Mouse (Mus musculus) heart, embryonic 13.5 days (tissue): ENCODE measurements around the gene Adamts2. TPM values are rescaled to one million over a fixed set of nuclear protein-coding genes. Genes with fewer than 3 reads are reported as not detected.

Experiments
- ATAC-seq: fragments of 200-750 bp; cut with Nextera tagmentation; 2 replicates; pipeline ENCODE4 v1.8.0; 2017; ENCODE audit warnings: moderate TSS enrichment; ENCODE audit not compliant: insufficient number of reproducible peaks, low FRiP score, low TSS enrichment; ENCODE audit errors: extremely low read depth
- H3K27ac ChIP-seq: fragments of 300-500 bp; sonication (generic); replicated peaks from 2 replicates; pipeline ENCODE4 v1.5.1; 2015; ENCODE audit warnings: moderate library complexity, mild to moderate bottlenecking, inconsistent platforms
- H3K27me3 ChIP-seq: fragments of 300-500 bp; sonication (generic); replicated peaks from 2 replicates; pipeline ENCODE4 v1.6.1; 2015; ENCODE audit warnings: mild to moderate bottlenecking, inconsistent platforms
- H3K36me3 ChIP-seq: fragments of 300-500 bp; sonication (generic); 2 replicates; pipeline ENCODE4 v1.6.1; 2015; ENCODE audit warnings: mild to moderate bottlenecking, inconsistent platforms
- H3K4me1 ChIP-seq: fragments of 300-500 bp; sonication (generic); 2 replicates; pipeline ENCODE4 v1.6.1; 2015; ENCODE audit warnings: inconsistent platforms
- H3K4me2 ChIP-seq: fragments of 300-500 bp; sonication (generic); 2 replicates; pipeline ENCODE4 v1.6.1; 2015; ENCODE audit warnings: inconsistent platforms, mild to moderate bottlenecking, moderate library complexity
- H3K4me3 ChIP-seq: fragments of 300-500 bp; sonication (generic); 2 replicates; pipeline ENCODE4 v1.5.1; 2015; ENCODE audit warnings: moderate library complexity, mild to moderate bottlenecking, inconsistent platforms
- H3K9ac ChIP-seq: fragments of 300-500 bp; sonication (generic); 2 replicates; pipeline ENCODE4 v1.6.1; 2015; ENCODE audit warnings: inconsistent platforms, mild to moderate bottlenecking, moderate library complexity
- H3K9me3 ChIP-seq: fragments of 300-500 bp; sonication (generic); 2 replicates; pipeline ENCODE4 v1.6.1; 2016; ENCODE audit warnings: inconsistent platforms
- WGBS: fragments of 180-500 bp; shearing (Covaris S2); methylation state at CpG from one replicate; pipeline ENCODE4 v1.1.7; 2015; ENCODE audit warnings: mixed read lengths; 5-methylcytosine and 5-hydroxymethylcytosine counted together
- polyA plus RNA-seq: library from polyadenylated mRNA; unstranded; fragments of >200 nt; fragmentation: Nextera tagmentation; extraction: Ambion mirVana; gene quantifications from 2 replicates; pipeline ENCODE4 v1.2.1, GENCODE M21; 2015

The Adamts2 gene
- polyA plus RNA-seq, 1 experiment from 2014 or later, result 7.0 TPM

GRCm38 (mm10) chr11:50624239-50624638, 22.4 kb downstream of the Adamts2 start:
- no peaks in the 10 kb centered on the region; the same call in 1 of the 2 replicates for H3K27me3 ChIP-seq
- H3K4me1 ChIP-seq, result peaks cover 36% of the 10 kb centered on the region
- H3K4me2 ChIP-seq, result no peak overlapping the region
- H3K4me3 ChIP-seq, result no peak overlapping the region
- H3K9me3 ChIP-seq, result no peaks in the 10 kb centered on the region
- H3K27ac ChIP-seq, result no peak overlapping the region
- WGBS, result 45% methylated on average over 2 of the region's 2 CpGs
- H3K9ac ChIP-seq, result no peak overlapping the region
- H3K36me3 ChIP-seq, result no peaks in the 10 kb centered on the region
- peak; percentile 55; the same call in 1 of the 2 replicates for ATAC-seq

DNA sequence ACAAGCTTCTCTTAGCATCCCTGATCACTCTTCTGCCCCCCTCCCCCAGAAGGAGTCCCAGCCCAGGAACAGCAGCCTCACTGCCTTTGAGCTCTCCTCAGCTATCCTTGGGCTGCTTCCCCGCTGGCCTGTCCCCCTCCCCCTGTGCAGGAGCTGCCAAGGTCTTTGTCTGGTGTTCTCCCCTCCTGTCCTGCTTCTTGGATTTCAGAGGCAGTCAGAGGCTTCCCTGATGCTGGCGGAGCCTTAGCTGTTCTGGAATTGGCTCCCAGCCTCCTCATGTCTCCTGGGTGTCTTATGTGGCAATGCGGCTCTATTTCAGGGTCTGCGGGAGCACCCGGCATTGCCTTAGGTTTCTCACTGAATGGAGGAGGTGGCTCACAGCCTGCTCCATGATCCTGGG, 22.8 kb downstream of the Adamts2 start:
- ATAC-seq, result no peak
- no peak overlapping the region for H3K4me3 ChIP-seq
- no peaks in the 10 kb centered on the region for H3K9me3 ChIP-seq
- H3K27ac ChIP-seq, result no peak overlapping the region; the same call in 1 of the 2 replicates
- no peak overlapping the region for H3K9ac ChIP-seq
- peaks cover 36% of the 10 kb centered on the region for H3K4me1 ChIP-seq
- no peaks in the 10 kb centered on the region; the same call in 1 of the 2 replicates for H3K27me3 ChIP-seq
- H3K4me2 ChIP-seq, result no peak overlapping the region
- no peaks in the 10 kb centered on the region for H3K36me3 ChIP-seq
- 58% methylated on average over 5 of the region's 5 CpGs for WGBS

GRCm38 (mm10) chr11:50628915-50629314, 27.0 kb downstream of the Adamts2 start:
- Histone ChIP-seq H3K9ac (no peak overlapping the region), H3K27ac (no peak overlapping the region), H3K4me2 (no peak overlapping the region), H3K9me3 (no peaks in the 10 kb centered on the region), H3K4me1 (peaks cover 30% of the 10 kb centered on the region), H3K27me3 (no peaks in the 10 kb centered on the region; the same call in 1 of the 2 replicates), H3K4me3 (no peak overlapping the region), H3K36me3 (no peaks in the 10 kb centered on the region)
- ATAC-seq, result no peak
- WGBS, result 61% methylated on average over 3 of the region's 3 CpGs

DNA sequence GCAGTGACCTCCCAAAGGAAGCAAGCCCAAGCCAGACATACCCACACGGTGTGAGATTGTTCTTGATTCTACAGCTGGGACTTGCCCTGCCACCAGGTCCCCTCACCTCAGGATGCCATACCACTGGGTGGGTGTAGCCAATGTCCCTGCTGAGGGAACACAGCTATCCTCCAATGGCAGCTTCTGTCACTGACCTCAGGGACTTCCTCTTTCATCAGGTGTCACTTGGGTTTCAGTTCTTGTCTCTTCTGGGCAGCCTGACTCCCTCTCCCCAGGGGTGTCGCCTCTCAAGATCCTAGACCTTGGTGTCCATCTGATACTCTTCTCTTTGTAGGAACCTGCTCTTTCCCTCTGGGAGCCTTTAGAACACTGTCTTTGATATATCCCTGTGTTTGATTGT, 28.6 kb downstream of the Adamts2 start:
- Histone ChIP-seq H3K4me1 (peaks cover 29% of the 10 kb centered on the region), H3K27me3 (no peaks in the 10 kb centered on the region; the same call in 1 of the 2 replicates), H3K4me2 (no peak overlapping the region), H3K27ac (no peak overlapping the region), H3K9me3 (no peaks in the 10 kb centered on the region), H3K9ac (no peak overlapping the region), H3K36me3 (no peaks in the 10 kb centered on the region), H3K4me3 (no peak overlapping the region)
- no peak for ATAC-seq
- WGBS, result 72% methylated on average over 2 of the region's 2 CpGs

GRCm38 (mm10) chr11:50632270-50632669, 30.4 kb downstream of the Adamts2 start:
- H3K36me3 ChIP-seq, result no peaks in the 10 kb centered on the region
- WGBS, result 16% methylated on average over 4 of the region's 4 CpGs
- H3K4me1 ChIP-seq, result peaks cover 39% of the 10 kb centered on the region
- ATAC-seq, result peak; percentile 42; the same call in 1 of the 2 replicates
- no peaks in the 10 kb centered on the region for H3K9me3 ChIP-seq
- no peaks in the 10 kb centered on the region; the same call in 1 of the 2 replicates for H3K27me3 ChIP-seq
- H3K9ac ChIP-seq, result no peak overlapping the region
- peak overlapping the region; percentile 73 for H3K27ac ChIP-seq
- no peak overlapping the region for H3K4me3 ChIP-seq
- no peak overlapping the region for H3K4me2 ChIP-seq

GRCm38 (mm10) chr11:50635051-50635590, 33.2 kb downstream of the Adamts2 start:
- no peaks in the 10 kb centered on the region for H3K36me3 ChIP-seq
- no peak overlapping the region; the same call in 1 of the 2 replicates for H3K27ac ChIP-seq
- peaks cover 39% of the 10 kb centered on the region for H3K4me1 ChIP-seq
- no peak overlapping the region for H3K9ac ChIP-seq
- no peak overlapping the region for H3K4me2 ChIP-seq
- whole genome bisulfite sequencing, result 55% methylated on average over 2 of the region's 2 CpGs
- H3K27me3 ChIP-seq, result no peaks in the 10 kb centered on the region
- no peak for ATAC-seq
- H3K4me3 ChIP-seq, result no peak overlapping the region
- H3K9me3 ChIP-seq, result no peaks in the 10 kb centered on the region

GRCm38 (mm10) chr11:50637026-50637425, 35.1 kb downstream of the Adamts2 start:
- Histone ChIP-seq H3K36me3 (no peaks in the 10 kb centered on the region), H3K4me1 (peaks cover 32% of the 10 kb centered on the region), H3K4me2 (no peak overlapping the region), H3K9ac (no peak overlapping the region), H3K9me3 (no peaks in the 10 kb centered on the region), H3K27me3 (no peaks in the 10 kb centered on the region), H3K27ac (no peak overlapping the region), H3K4me3 (no peak overlapping the region)
- 90% methylated on average over 11 of the region's 11 CpGs for WGBS
- no peak for ATAC-seq

DNA sequence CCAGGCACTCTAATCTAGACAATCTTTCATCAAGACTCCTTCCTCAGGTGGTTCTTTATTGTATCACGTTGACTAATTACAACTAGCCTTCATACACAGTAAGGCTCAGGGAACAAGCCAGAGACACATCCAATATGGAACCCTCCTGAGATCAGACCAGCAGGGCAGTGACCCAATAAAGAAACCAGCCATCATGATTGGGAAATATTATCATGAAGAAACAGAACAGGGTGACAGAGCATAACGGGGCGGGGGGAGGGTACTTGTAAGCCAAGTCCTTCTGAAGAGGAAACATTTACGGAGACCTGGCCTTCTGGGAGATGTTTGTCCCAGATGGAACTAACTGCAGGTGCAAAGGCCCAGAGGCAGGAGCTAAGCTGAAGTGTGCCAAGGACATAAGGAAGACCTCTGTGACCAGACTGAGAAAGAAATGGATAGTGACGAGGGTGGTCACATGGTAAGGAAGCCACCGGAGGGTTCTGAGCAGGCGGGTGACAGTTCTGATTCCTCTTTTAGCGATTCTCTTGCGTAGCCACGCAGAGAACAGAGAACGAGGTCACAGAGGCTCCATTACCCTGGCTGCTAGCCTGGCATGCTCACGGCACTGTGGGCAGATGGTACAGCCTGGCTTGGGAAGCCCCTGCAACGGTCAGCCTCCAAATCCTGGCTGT, 36.4 kb downstream of the Adamts2 start:
- H3K4me3 ChIP-seq, result no peak overlapping the region
- peaks cover 21% of the 10 kb centered on the region for H3K4me1 ChIP-seq
- no peak overlapping the region for H3K27ac ChIP-seq
- ATAC-seq, result no peak
- 86% methylated on average over 13 of the region's 13 CpGs for WGBS
- H3K4me2 ChIP-seq, result no peak overlapping the region
- no peaks in the 10 kb centered on the region for H3K9me3 ChIP-seq
- no peaks in the 10 kb centered on the region for H3K27me3 ChIP-seq
- H3K9ac ChIP-seq, result no peak overlapping the region
- H3K36me3 ChIP-seq, result no peaks in the 10 kb centered on the region

DNA sequence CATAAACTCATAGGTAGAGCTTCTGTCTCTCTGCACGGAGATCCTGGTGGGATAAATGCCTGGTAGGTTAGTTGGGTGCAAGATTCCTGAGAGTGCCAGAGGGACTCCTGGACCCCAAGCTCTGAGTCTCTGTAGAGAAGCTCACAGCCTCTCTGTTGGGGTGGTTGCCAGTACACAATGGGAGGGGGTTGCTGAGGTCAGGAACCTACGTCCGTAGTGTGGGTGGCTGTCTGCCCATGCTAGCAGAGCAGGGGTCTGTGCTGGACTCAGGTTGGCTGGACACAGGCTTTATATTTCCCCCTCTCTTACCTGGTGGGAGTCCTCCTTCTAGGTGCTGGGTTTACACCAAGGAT, 37.0 kb downstream of the Adamts2 start:
- Histone ChIP-seq H3K27me3 (no peaks in the 10 kb centered on the region), H3K9me3 (no peaks in the 10 kb centered on the region), H3K4me2 (no peak overlapping the region), H3K27ac (no peak overlapping the region), H3K9ac (no peak overlapping the region), H3K4me1 (peaks cover 21% of the 10 kb centered on the region), H3K4me3 (no peak overlapping the region), H3K36me3 (no peaks in the 10 kb centered on the region)
- no peak for ATAC-seq
- 82% methylated on average over 3 of the region's 3 CpGs for WGBS

GRCm38 (mm10) chr11:50642583-50642982, 40.7 kb downstream of the Adamts2 start:
- Histone ChIP-seq H3K9ac (no peak overlapping the region), H3K4me3 (no peak overlapping the region), H3K36me3 (no peaks in the 10 kb centered on the region), H3K27me3 (no peaks in the 10 kb centered on the region), H3K4me2 (no peak overlapping the region), H3K9me3 (peaks cover 4% of the 10 kb centered on the region), H3K4me1 (peaks cover 6% of the 10 kb centered on the region; the same call in 1 of the 2 replicates), H3K27ac (no peak overlapping the region)
- ATAC-seq, result no peak
- WGBS, result 55% methylated on average over 3 of the region's 3 CpGs

GRCm38 (mm10) chr11:50646148-50646547, 44.3 kb downstream of the Adamts2 start:
- H3K4me1 ChIP-seq, result peaks cover 6% of the 10 kb centered on the region; the same call in 1 of the 2 replicates
- peak overlapping the region; percentile 36; the same call in 1 of the 2 replicates for H3K27ac ChIP-seq
- no peak overlapping the region for H3K9ac ChIP-seq
- no peak overlapping the region for H3K4me2 ChIP-seq
- H3K27me3 ChIP-seq, result no peaks in the 10 kb centered on the region
- H3K9me3 ChIP-seq, result peaks cover 15% of the 10 kb centered on the region
- H3K4me3 ChIP-seq, result no peak overlapping the region
- no peaks in the 10 kb centered on the region for H3K36me3 ChIP-seq
- 25% methylated on average over 4 of the region's 4 CpGs for WGBS
- ATAC-seq, result 0 out of 2 replicates have a peak, but pooled peaks have one; percentile 68
